Mouse (Mus musculus) retina, embryonic 14.5 days (tissue): Measurements from ENCODE around the gene Dync1li1.

Experiments used
- DNase-seq: peaks from one replicate; pipeline ENCODE4 v3.0.0-alpha.2; 2015; ENCODE audit warnings: low spot score

The Dync1li1 gene

GRCm38 (mm10) chr9:114729911-114730805 is 41.6 kb downstream of the Dync1li1 start:
- no peak for DNase-seq

GRCm38 (mm10) chr9:114731011-114731755 is 42.6 kb downstream of the Dync1li1 start, which contains the start of gene Cmtm6:
TSS of gene Cmtm6 (plus strand) at chr9:114731116.
- peak; percentile 98 for DNase-seq

- DNase-seq: no peak
These were observed 43.5 kb downstream of the Dync1li1 start for GRCm38 (mm10) chr9:114731871-114732682.

DNA sequence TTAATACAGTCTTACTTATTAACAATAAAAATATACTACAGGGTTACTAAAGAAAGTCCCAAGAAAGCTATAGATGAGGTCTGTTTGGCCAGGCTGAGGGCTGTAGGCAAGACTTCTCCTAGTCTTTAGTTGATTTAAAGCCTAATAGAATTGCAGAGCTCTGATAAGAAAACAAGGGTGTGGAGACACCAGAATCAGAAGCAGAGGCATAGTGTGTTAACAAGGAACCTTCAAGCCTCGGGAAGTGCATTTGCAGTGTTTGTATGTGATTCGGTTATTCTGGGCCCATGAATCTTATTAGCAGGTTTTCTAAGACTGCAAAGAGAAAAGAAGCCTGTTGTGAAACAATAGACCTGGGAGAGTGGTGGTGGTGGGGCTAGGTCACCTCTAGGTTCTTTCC is 44.6 kb downstream of the Dync1li1 start:
- DNase-seq: no peak

GRCm38 (mm10) chr9:114736442-114736841 is 47.9 kb downstream of the Dync1li1 start:
- no peak for DNase-seq

DNA sequence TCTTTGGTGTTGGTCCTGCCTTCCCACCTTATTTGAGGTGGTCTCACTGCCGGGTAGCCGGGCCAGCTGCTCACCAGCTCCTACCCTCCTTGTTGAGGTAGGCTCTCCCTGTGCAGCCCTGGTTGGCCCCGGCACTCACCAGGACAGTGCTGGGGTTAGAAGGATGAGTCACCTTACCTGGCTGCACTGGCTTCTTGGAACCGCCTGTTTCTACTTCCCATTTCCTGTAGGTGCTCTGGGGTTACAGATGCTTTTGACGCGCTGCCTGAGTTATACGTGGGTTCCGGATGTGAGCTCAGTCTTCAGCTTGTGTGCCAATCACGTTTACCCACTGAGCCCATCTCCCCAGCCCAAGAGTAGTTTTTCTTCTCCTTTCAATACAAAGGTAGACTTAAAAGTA is 51.7 kb downstream of the Dync1li1 start:
- no peak for DNase-seq

DNA sequence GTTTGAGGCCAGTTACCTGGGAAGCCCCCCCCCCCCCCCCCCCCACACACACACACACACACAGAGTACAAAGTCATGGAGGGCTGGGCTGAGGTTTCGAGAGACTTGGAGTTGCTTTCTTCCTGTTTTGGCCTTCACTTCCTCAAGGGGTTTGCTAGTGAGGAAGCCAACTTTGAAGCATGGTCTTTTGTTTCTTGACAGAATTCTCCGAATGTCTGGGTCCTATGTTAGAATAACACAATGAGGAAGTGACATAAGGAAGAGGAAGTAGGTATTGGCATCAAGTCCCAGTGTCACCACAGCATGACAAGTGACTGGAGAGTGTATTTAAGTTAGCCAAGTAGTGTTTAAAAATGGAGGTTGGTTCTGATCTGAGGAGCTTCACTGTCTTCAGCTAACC is 54.1 kb downstream of the Dync1li1 start:
- DNase-seq: no peak

- no peak for DNase-seq
These were observed 56.6 kb downstream of the Dync1li1 start for GRCm38 (mm10) chr9:114745163-114745562.

- DNase-seq: no peak
These were observed 57.1 kb downstream of the Dync1li1 start for GRCm38 (mm10) chr9:114745654-114746053.

DNA sequence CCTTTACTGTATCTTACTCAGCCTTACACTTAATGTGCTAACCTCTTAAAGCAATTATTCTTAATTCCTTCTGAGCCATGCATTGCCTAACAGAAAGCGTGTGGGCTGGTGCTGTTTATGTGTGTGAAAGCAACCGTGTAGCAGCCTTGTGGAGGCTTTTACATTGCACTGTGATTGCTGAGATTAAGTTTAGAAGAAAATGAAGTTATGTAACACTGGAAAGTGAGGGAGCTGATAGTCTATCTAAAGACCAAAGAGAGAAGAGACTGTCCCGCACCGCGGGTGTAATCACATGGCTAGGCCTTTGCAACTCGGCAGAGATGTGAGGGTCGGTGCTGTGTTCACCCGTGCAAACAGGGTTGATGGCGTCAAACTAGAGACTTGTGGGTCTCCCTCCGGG is 58.4 kb downstream of the Dync1li1 start:
- DNase-seq: no peak

DNA sequence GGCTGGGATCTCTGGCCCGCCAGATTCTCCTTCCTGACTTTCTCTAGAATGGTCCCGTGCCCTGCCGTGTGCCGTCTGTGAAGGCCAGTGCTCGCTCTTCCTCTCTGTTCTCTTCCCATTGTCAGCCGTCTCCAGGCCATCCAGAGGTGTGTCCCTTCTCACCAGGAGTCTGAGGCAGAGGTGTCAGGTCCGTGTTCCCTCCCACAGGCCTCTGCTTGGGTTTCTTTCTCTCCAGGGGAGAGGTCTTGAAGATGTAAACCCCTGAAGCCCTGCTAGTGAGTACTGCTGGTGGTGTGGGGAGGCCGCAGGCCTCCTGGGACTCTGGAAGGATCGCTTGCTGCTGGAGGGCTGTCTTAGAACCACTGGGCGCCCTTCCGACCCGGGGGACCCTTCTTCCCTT is 58.9 kb downstream of the Dync1li1 start:
- DNase-seq: no peak

GRCm38 (mm10) chr9:114751582-114751981 is 63.0 kb downstream of the Dync1li1 start:
- DNase-seq: no peak

- DNase-seq: no peak
These were observed 63.7 kb downstream of the Dync1li1 start for GRCm38 (mm10) chr9:114752311-114752710.

DNA sequence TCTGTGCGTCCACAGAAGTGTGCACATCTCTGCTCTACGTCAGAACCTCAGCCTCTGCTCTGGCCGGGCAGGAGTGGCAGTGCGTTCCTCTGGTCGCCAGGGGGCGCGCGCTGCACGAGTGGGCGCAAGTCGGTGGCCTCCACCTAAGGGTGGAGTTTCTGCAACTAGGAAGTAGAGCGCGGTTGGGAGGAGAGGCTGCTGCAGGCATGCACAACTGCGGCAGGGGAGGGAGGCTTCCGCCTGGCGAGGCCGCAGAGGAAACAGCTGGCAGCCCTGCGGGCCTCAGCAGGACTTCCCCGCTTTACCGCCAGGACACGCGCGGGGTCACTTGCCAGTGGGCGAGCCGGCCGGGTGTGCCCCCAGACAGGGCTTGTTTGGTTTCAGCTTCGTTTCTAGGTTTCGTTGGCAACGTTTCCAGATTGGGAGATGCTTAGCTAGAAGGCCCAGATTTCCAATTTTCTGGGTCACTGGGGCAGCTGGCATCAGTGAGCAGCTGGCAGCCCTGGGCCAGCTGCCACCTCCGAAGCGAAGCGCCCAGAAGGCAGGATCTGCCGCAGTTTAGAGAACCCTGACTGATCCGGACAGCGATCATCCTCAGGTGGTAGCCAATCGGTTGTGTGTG is 64.4 kb downstream of the Dync1li1 start:
- DNase-seq: peak; percentile 87

DNA sequence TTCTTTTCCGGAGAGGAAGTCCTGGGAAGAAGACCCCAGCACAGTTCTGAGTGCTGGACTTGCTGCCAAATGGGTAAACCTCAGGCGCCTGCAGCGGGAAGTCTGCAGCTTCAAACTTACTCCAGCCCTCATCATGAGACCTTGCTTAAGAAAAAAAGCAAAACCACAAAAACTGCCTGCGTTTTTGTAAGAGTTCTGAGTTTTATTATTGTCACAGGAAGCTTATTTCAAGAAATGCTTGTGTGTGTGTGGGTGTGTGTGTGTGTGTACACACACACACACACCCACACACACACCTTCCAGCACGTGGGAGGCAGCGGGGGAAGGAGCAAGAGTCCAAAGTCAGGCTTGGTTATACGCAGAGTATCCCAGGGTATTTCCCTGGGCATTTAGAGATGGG is 69.7 kb downstream of the Dync1li1 start:
- DNase-seq: no peak

- DNase-seq: no peak
These were observed 70.2 kb downstream of the Dync1li1 start for GRCm38 (mm10) chr9:114758801-114759200.

DNA sequence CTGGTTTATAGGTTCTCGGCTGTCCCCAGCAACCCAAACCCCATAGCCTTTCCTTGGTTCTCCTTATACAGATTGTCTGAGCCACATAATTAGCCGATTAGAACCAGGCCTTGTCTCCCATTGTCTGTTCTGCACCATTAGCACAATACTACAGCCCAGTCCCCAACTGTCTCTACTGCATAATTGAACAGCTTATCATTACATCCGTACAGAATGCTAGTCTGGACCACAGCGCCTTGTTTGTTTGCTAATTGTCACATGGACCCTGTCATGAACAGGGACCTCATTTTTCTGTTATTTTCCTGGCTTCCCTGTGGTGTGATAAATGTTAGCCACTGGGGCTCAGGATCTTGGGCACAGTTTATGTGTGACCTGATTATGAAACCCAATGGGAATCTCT is 71.3 kb downstream of the Dync1li1 start:
- peak; percentile 69 for DNase-seq

DNA sequence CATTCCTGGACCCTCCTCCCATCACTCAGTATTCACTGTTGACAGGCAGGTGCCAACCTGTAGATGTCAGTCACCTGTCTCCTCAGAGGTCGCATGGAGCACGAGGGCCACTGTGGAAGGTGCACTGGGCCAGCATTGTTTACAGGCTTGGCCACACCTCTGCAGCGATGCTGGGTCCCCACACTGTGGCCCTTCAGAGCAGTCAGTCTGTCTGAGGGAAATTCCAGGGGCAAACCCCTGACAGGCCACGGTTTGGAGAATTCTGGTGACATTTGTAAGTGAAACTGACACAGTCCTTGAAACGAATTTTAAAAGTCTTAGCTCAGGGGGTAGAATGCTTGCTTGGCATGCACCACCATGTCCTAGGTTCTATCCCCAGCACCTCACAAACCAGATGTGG is 71.8 kb downstream of the Dync1li1 start:
- DNase-seq: no peak

- no peak for DNase-seq
These were observed 73.3 kb downstream of the Dync1li1 start for GRCm38 (mm10) chr9:114761848-114762247.

GRCm38 (mm10) chr9:114763341-114763740 is 74.8 kb downstream of the Dync1li1 start:
- peak; percentile 77 for DNase-seq

DNA sequence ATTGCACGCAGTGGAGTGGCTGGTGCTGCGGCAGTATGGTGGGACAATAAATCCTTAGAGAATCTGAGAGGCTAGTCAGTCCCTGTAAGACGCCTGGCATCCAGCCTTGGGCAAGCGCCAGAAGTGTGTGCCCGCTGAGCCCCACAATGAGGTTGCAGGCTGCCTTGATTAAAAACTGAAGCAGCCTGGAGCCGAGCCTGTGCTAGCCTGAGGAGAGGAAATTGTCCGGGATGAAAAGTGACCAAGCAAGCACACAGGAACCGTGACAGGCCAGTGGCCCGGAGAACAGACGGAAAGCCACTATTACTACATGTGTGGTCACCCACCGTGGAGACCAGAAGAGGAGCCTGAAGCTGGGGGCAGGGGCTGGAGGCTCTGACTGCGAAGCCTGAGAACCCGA is 78.4 kb downstream of the Dync1li1 start:
- no peak for DNase-seq

- DNase-seq: no peak
These were observed 78.9 kb downstream of the Dync1li1 start for GRCm38 (mm10) chr9:114767507-114767906.
